13 mouse cellular contexts compared by ENCODE assay signal in the genomic region with DNA sequence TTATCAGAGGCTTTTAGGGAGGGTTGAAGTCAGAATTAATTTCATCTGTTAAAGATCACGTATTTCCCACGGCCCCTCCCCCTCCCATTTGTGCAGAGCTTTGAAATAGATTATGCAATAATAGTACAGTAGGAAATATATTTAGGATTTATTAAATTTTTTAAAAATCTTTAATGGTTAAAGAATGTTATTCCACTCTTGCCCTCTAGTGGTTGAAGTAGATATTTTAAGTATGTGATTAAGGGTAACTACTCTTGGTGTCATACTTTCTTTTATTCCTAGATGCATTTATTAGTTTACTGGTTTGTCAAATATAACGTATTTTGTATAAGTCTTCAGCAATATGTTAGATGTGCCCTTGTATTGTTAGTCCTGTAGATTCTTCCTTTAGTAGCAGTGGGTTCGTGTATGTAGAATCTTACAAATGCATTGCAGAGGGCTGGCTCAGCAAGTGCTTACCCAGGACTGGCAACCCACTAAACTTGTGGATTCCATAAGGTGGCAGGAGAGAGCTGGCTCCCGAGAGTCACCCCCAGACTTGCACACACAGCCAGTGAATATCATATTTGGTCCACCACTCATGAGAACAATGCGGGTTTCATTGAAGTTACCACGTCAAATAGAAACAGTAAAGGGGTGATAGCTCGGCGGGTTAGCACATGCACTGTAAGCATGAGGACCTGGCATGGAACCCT. TPM values are rescaled to one million over a fixed set of nuclear protein-coding genes. Genes with fewer than 3 reads are reported as not detected.
DNase-seq lines count a peak whose midpoint lies in the region; TF ChIP-seq lines count a peak whose summit lies in the region.
"Had no signal": no experiment of that assay in that cellular context is flagged by ENCODE, and none has a peak within 500 bp of the region (broad histone marks: within the 10 kb centered on the region; RNA-seq: fewer than 3 reads in every experiment).

No protein-coding gene starts in this region.

- no peak for TF ChIP-seq POLR2A in olfactory bulb, adult 2 months (IDR thresholded peaks at IDR 0.05; ENCODE audit: insufficient read depth, low read depth, low read length)

- H3K4me3 ChIP-seq in olfactory bulb, adult 2 months (ENCODE audit: insufficient read depth, low read depth, low read length), result no peak overlapping the region
- H3K4me3 ChIP-seq: embryonic facial prominence, embryonic 12.5 days; hindbrain, embryonic 13.5 days had no signal

- 0 out of 2 replicates have a peak overlapping the region, but pooled peaks have one; percentile 25 for H3K27ac ChIP-seq in olfactory bulb, adult 2 months (ENCODE audit: insufficient read depth, low read depth, low read length)
- H3K27ac ChIP-seq: embryonic facial prominence, embryonic 12.5 days; hindbrain, embryonic 13.5 days had no signal

- TF ChIP-seq CTCF in olfactory bulb, adult 2 months (IDR thresholded peaks at IDR 0.05; ENCODE audit: insufficient read depth, low read depth, low read length), result no peak

- peak; percentile 47 for DNase-seq in layer of hippocampus, adult 11-12 months (ENCODE audit: low spot score)
- no peak for DNase-seq in layer of hippocampus, adult 9-10 months (ENCODE audit: low spot score)
- DNase-seq in thymus, postnatal 14 days, result peak; percentile 20
- no peak for DNase-seq in thymus, postnatal 10 days (ENCODE audit: low spot score in 2 of 2)
- DNase-seq in cerebellum, adult 11 months, result peak; percentile 54
- no peak for DNase-seq in ovary, adult 18-20 months (ENCODE audit: low spot score)
- no peak for DNase-seq in heart, adult 11 months
- DNase-seq: adrenal gland, postnatal 36 days; kidney, postnatal 25 days; right cerebral cortex, postnatal 4 days had no signal

- peaks cover 18% of the 10 kb centered on the region for H3K4me1 ChIP-seq in olfactory bulb, adult 2 months (ENCODE audit: control insufficient read depth, insufficient read depth, low read length)

- WGBS in olfactory bulb, adult 2 months, result 70% methylated on average over 9 of the region's 9 CpGs

RNA-seq across cellular contexts. Expression of gene Plekha5, which starts 51.7 kb away (rescaled TPM):
- not detected in 2 replicates for polyA plus RNA-seq in olfactory bulb, adult 2 months (2012; ENCODE audit: insufficient read depth, insufficient read length, low replicate concordance, missing spikeins)

Comparison
In these comparisons a context has a peak if more than half of its experiments do, and no peak if none do; other contexts are left out.
1. DNase-seq: peak in layer of hippocampus, adult 11-12 months (single experiment), thymus, postnatal 14 days (single experiment) and cerebellum, adult 11 months (single experiment); none in layer of hippocampus, adult 9-10 months (single experiment), thymus, postnatal 10 days (0 of 2), ovary, adult 18-20 months (single experiment) and heart, adult 11 months (single experiment).